Mouse (Mus musculus): ENCODE results near the gene Slc27a2. TPM values are rescaled to one million over a fixed set of nuclear protein-coding genes. Genes with fewer than 3 reads are reported as not detected.

The Slc27a2 gene
- polyA plus RNA-seq, 1 experiment, result 80.3 TPM

- no peak overlapping the region for H3K27ac ChIP-seq (ENCODE audit: insufficient read depth, low read depth, low read length)
- no peaks in the 10 kb centered on the region for H3K27me3 ChIP-seq (ENCODE audit: control insufficient read depth, insufficient read depth, low read length)
- no peaks in the 10 kb centered on the region for H3K36me3 ChIP-seq (ENCODE audit: control insufficient read depth, insufficient read depth, low read length)
- peaks cover 12% of the 10 kb centered on the region; the same call in 1 of the 2 replicates for H3K4me1 ChIP-seq (ENCODE audit: control insufficient read depth, insufficient read depth, insufficient read length, low read length)
- H3K4me3 ChIP-seq (ENCODE audit: low read depth, low read length), result peak overlapping the region; percentile 48
- peak; percentile 82; the same call in 1 of the 2 replicates for TF ChIP-seq CTCF (IDR thresholded peaks at IDR 0.05; ENCODE audit: extremely low read depth, insufficient read length, insufficient replicate concordance, low read depth, low read length)
- TF ChIP-seq POLR2A (IDR thresholded peaks at IDR 0.05; ENCODE audit: low read depth, low read length), result no peak
- WGBS, result 35% methylated on average over 26 of the region's 26 CpGs
Observed at GRCm38 (mm10) chr2:126593831-126594610, 41.8 kb downstream of the Slc27a2 start.

GRCm38 (mm10) chr2:126596347-126597072 lies 44.3 kb downstream of the Slc27a2 start:
- no peak overlapping the region for H3K4me3 ChIP-seq (ENCODE audit: low read depth, low read length)
- WGBS, result 90% methylated on average over 7 of the region's 7 CpGs
- peak overlapping the region; percentile 66 for H3K27ac ChIP-seq (ENCODE audit: insufficient read depth, low read depth, low read length)
- H3K27me3 ChIP-seq (ENCODE audit: control insufficient read depth, insufficient read depth, low read length), result no peaks in the 10 kb centered on the region
- H3K4me1 ChIP-seq (ENCODE audit: control insufficient read depth, insufficient read depth, insufficient read length, low read length), result peaks cover 12% of the 10 kb centered on the region; the same call in 1 of the 2 replicates
- H3K36me3 ChIP-seq (ENCODE audit: control insufficient read depth, insufficient read depth, low read length), result no peaks in the 10 kb centered on the region
- TF ChIP-seq CTCF (IDR thresholded peaks at IDR 0.05; ENCODE audit: extremely low read depth, insufficient read length, insufficient replicate concordance, low read depth, low read length) (no peak), POLR2A (IDR thresholded peaks at IDR 0.05; ENCODE audit: low read depth, low read length) (no peak)

GRCm38 (mm10) chr2:126597279-126598241 lies 45.4 kb downstream of the Slc27a2 start:
- TF ChIP-seq CTCF (IDR thresholded peaks at IDR 0.05; ENCODE audit: extremely low read depth, insufficient read length, insufficient replicate concordance, low read depth, low read length), result no peak
- TF ChIP-seq POLR2A (IDR thresholded peaks at IDR 0.05; ENCODE audit: low read depth, low read length), result no peak
- Histone ChIP-seq H3K4me1 (ENCODE audit: control insufficient read depth, insufficient read depth, insufficient read length, low read length) (peaks cover 12% of the 10 kb centered on the region; the same call in 1 of the 2 replicates), H3K36me3 (ENCODE audit: control insufficient read depth, insufficient read depth, low read length) (no peaks in the 10 kb centered on the region), H3K27me3 (ENCODE audit: control insufficient read depth, insufficient read depth, low read length) (no peaks in the 10 kb centered on the region), H3K27ac (ENCODE audit: insufficient read depth, low read depth, low read length) (peak overlapping the region; percentile 66), H3K4me3 (ENCODE audit: low read depth, low read length) (no peak overlapping the region)
- WGBS, result 68% methylated on average over 20 of the region's 20 CpGs

- 68% methylated on average over 2 of the region's 2 CpGs for WGBS
- Histone ChIP-seq H3K4me3 (ENCODE audit: low read depth, low read length) (no peak overlapping the region), H3K36me3 (ENCODE audit: control insufficient read depth, insufficient read depth, low read length) (no peaks in the 10 kb centered on the region), H3K27me3 (ENCODE audit: control insufficient read depth, insufficient read depth, low read length) (no peaks in the 10 kb centered on the region), H3K27ac (ENCODE audit: insufficient read depth, low read depth, low read length) (no peak overlapping the region), H3K4me1 (ENCODE audit: control insufficient read depth, insufficient read depth, insufficient read length, low read length) (peaks cover 12% of the 10 kb centered on the region; the same call in 1 of the 2 replicates)
- TF ChIP-seq CTCF (IDR thresholded peaks at IDR 0.05; ENCODE audit: extremely low read depth, insufficient read length, insufficient replicate concordance, low read depth, low read length) (no peak), POLR2A (IDR thresholded peaks at IDR 0.05; ENCODE audit: low read depth, low read length) (no peak)
Observed at GRCm38 (mm10) chr2:126598359-126598758, 46.2 kb downstream of the Slc27a2 start.

GRCm38 (mm10) chr2:126599005-126599404 lies 46.8 kb downstream of the Slc27a2 start:
- TF ChIP-seq POLR2A (IDR thresholded peaks at IDR 0.05; ENCODE audit: low read depth, low read length) (no peak), CTCF (IDR thresholded peaks at IDR 0.05; ENCODE audit: extremely low read depth, insufficient read length, insufficient replicate concordance, low read depth, low read length) (peak; percentile 37; the same call in 1 of the 2 replicates)
- H3K4me1 ChIP-seq (ENCODE audit: control insufficient read depth, insufficient read depth, insufficient read length, low read length), result peaks cover 12% of the 10 kb centered on the region; the same call in 1 of the 2 replicates
- H3K27ac ChIP-seq (ENCODE audit: insufficient read depth, low read depth, low read length), result no peak overlapping the region
- WGBS, result 30% methylated on average over 3 of the region's 3 CpGs
- H3K4me3 ChIP-seq (ENCODE audit: low read depth, low read length), result no peak overlapping the region
- no peaks in the 10 kb centered on the region for H3K27me3 ChIP-seq (ENCODE audit: control insufficient read depth, insufficient read depth, low read length)
- no peaks in the 10 kb centered on the region for H3K36me3 ChIP-seq (ENCODE audit: control insufficient read depth, insufficient read depth, low read length)

- 75% methylated on average over 14 of the region's 14 CpGs for WGBS
Observed at GRCm38 (mm10) chr2:126600533-126600932, 48.3 kb downstream of the Slc27a2 start.

More at GRCm38 (mm10) chr2:126600533-126600932, 48.3 kb downstream of the Slc27a2 start:
- H3K27ac ChIP-seq (ENCODE audit: insufficient read depth, low read depth, low read length), result no peak overlapping the region
- no peak overlapping the region for H3K4me3 ChIP-seq (ENCODE audit: low read depth, low read length)
- H3K4me1 ChIP-seq (ENCODE audit: control insufficient read depth, insufficient read depth, insufficient read length, low read length), result peaks cover 12% of the 10 kb centered on the region; the same call in 1 of the 2 replicates
- TF ChIP-seq POLR2A (IDR thresholded peaks at IDR 0.05; ENCODE audit: low read depth, low read length) (no peak), CTCF (IDR thresholded peaks at IDR 0.05; ENCODE audit: extremely low read depth, insufficient read length, insufficient replicate concordance, low read depth, low read length) (no peak)
- no peaks in the 10 kb centered on the region for H3K27me3 ChIP-seq (ENCODE audit: control insufficient read depth, insufficient read depth, low read length)
- no peaks in the 10 kb centered on the region for H3K36me3 ChIP-seq (ENCODE audit: control insufficient read depth, insufficient read depth, low read length)
